Mouse (Mus musculus) ES-Bruce4 (cell line): ENCODE results near the gene Dand5.

ENCODE experiments used
- CTCF ChIP-seq: IDR thresholded peaks from one replicate; pipeline ENCODE4 v1.8.1; 2011; ENCODE audit warnings: low read depth, low read length
- EP300 ChIP-seq: IDR thresholded peaks from 2 replicates; pipeline ENCODE4 v1.6.1; 2011; ENCODE audit warnings: low read depth, low read length; ENCODE audit not compliant: insufficient read depth
- POLR2A ChIP-seq: IDR thresholded peaks from one replicate; pipeline ENCODE4 v1.8.1; 2011; ENCODE audit warnings: low read length; ENCODE audit not compliant: insufficient read depth

DNA sequence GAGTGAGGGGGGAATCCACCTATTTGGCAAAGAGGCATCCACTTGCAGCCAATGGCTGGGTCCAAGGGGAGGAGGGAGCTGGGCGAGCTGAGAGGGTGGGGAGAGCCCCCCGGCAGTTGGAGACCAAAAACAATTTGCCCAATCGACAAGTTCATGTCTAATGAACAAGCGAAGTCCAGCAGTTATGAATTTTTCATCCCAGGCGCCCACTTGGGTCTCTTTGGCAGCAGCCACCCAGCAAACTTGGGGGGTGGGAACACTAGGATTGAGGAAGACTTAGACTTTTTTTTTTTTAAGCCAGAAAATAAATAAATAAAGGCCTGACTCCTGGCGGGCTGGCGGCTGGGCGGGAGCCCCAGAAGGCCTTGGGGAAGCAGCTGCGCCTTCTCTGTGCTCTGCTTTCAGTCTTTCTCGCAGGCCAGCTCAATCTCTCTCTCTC, 48.1 kb downstream of the Dand5 start:
- TF ChIP-seq CTCF (no peak), EP300 (no peak), POLR2A (no peak)
